8 mouse cellular contexts compared by ENCODE assay signal in the genomic region with DNA sequence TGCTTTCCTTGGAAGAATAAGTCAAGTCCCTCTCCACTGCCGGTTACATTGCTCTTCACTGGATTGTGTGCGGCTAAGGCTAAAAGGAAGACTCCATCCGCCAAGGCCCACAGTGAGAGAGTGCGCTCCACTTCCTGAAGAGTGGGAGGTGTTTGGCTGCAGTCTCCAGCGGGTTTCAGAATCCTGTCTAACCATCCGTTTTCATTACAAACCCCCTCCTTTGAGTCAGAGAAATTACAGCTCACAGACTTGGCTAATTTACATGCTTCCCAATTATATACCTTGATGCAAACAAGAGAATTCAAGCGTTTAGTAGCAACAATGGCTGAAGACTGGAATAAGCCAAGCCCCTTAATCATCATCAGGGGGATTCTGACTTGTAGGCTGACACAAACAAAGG. TPM values are rescaled to one million over a fixed set of nuclear protein-coding genes. Genes with fewer than 3 reads are reported as not detected.
DNase-seq lines count a peak whose midpoint lies in the region; ATAC-seq lines count a peak whose summit lies in the region.

No protein-coding gene starts in this region.

- no peak for ATAC-seq in stomach, embryonic 15.5 days (ENCODE audit: insufficient read depth, low FRiP score, low read depth)

- H3K9me3 ChIP-seq in limb, embryonic 10.5 days (replicated peaks) = no peaks in the 10 kb centered on the region
- H3K9me3 ChIP-seq in stomach, embryonic 15.5 days = no peaks in the 10 kb centered on the region

- intact Hi-C loops in heart, postnatal 14 days (cut with DNase I) = loop anchor here (5.0 kb wide), 1 partner anchor 315 kb away; a partner anchor contains a TSS

- no peaks in the 10 kb centered on the region for H3K36me3 ChIP-seq in limb, embryonic 10.5 days
- no peaks in the 10 kb centered on the region for H3K36me3 ChIP-seq in stomach, embryonic 15.5 days

- 79% methylated on average over 7 of the region's 7 CpGs for WGBS in limb, embryonic 10.5 days
- 50% methylated on average over 7 of the region's 7 CpGs for WGBS in stomach, embryonic 15.5 days

- no peaks in the 10 kb centered on the region for H3K27me3 ChIP-seq in limb, embryonic 10.5 days (ENCODE audit: low read depth, poor library complexity, severe bottlenecking)
- H3K27me3 ChIP-seq in stomach, embryonic 15.5 days (replicated peaks) = no peaks in the 10 kb centered on the region

- peaks cover 20% of the 10 kb centered on the region for H3K4me1 ChIP-seq in limb, embryonic 10.5 days
- peaks cover 16% of the 10 kb centered on the region for H3K4me1 ChIP-seq in stomach, embryonic 15.5 days

- no peak overlapping the region for H3K9ac ChIP-seq in stomach, embryonic 15.5 days

- no peak overlapping the region for H3K4me2 ChIP-seq in stomach, embryonic 15.5 days

- DNase-seq in adrenal gland, postnatal 14 days = peak; percentile 11
- no peak for DNase-seq in adrenal gland, postnatal 36 days
- peak; percentile 25 for DNase-seq in embryo, embryonic 11 days
- DNase-seq in heart, postnatal 14 days = peak; percentile 37 to 38
- no peak for DNase-seq in limb, embryonic 10.5 days (ENCODE audit: low spot score)
- DNase-seq in thymus, postnatal 4 days = no peak
- no peak for DNase-seq in thymus, postnatal 0 days (ENCODE audit: low spot score)

- H3K27ac ChIP-seq in limb, embryonic 10.5 days = peak overlapping the region; percentile 57; the same call in 1 of the 2 replicates
- H3K27ac ChIP-seq in stomach, embryonic 15.5 days = peak overlapping the region; percentile 49

- no peak overlapping the region for H3K4me3 ChIP-seq in limb, embryonic 10.5 days
- no peak overlapping the region for H3K4me3 ChIP-seq in stomach, embryonic 15.5 days (replicated peaks)

RNA-seq across cellular contexts. Expression of a gene that starts 55.1 kb away (rescaled TPM):
- 10.3 and 16.5 TPM in 2 replicates for total RNA-seq in adrenal gland, postnatal 14 days (2021)
- total RNA-seq in adrenal gland, postnatal 36 days (2021) = 10 to 100 TPM; 11.2 to 15.2 TPM
- total RNA-seq in heart, postnatal 14 days (2021) = 1 to 10 TPM; 7.8 to 8.8 TPM
- polyA plus RNA-seq in limb, embryonic 10.5 days (2016; fragmentation: Nextera tagmentation; extraction: Ambion mirVana) = 9.0 and 9.4 TPM in 2 replicates
- polyA plus RNA-seq in stomach, embryonic 15.5 days (2015; fragmentation: Nextera tagmentation; extraction: Ambion mirVana) = 10.5 and 11.8 TPM in 2 replicates
- 22.8 and 27.4 TPM in 2 replicates for polyA plus RNA-seq in thymus, postnatal 0 days (2015; fragmentation: Nextera tagmentation; extraction: Ambion mirVana)

Comparison
In these comparisons a context has a peak if more than half of its experiments do, and no peak if none do; other contexts are left out.
1. DNase-seq: peak in adrenal gland, postnatal 14 days (single experiment), embryo, embryonic 11 days (single experiment) and heart, postnatal 14 days (2 of 2); none in adrenal gland, postnatal 36 days (0 of 2), limb, embryonic 10.5 days (single experiment), thymus, postnatal 4 days (single experiment) and thymus, postnatal 0 days (single experiment).